Mouse (Mus musculus): ENCODE data around the gene Nup62. TPM values are rescaled to one million over a fixed set of nuclear protein-coding genes. Genes with fewer than 3 reads are reported as not detected.
"Not testable (repeated sequence)": the region's sequence is repeated elsewhere in the genome, so short reads cannot be mapped to it uniquely, and the experiment has no call there.

Nup62 gene
- polyA plus RNA-seq, 1 experiment from 2014 or later = 33.4 TPM

DNA sequence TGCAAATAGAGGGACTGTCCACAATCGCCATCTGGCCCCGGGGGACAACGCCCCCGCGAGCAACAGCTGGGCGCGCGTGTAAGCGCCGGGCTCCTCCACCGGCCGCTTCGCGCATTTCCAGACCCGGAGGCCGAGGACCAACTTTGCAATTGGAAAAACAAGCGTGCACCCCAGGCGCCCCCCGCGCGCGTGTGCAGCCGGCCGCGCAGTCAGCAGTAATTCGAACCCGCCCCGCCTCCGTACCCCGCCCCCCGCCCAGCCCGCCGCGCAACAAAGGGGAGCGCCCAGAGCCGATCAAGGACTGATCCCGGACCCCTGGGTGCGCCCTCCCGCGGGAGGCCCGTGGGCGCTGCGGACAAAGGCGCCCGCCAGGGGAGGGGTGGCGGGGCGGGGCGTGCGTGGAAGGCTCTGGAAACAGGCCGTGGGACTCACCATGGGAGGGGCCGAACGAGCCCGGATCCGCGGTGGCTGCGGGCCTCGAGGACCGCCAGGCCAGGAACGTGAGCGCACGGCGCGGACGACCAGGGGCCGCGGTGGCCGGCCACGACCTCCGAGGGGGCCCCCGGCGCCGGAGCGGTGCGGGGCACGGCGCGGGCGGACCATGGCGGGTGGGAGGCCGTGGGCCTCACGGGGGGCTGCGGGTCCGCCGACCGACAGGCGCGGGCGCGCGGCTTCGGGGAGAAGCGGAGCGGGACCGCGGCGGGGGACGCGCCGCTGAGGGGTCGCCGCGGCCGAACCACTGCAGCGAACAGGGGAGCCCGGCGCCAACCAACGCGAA, 53.2 kb downstream of the Nup62 start:
- Histone ChIP-seq H3K27ac (replicated peaks) (peak overlapping the region; percentile 100), H3K4me2 (replicated peaks; ENCODE audit: low read depth) (peak overlapping the region; percentile 75), H3K36me3 (ENCODE audit: control insufficient read depth, insufficient read depth, low read length) (peaks cover 6% of the 10 kb centered on the region), H3K9ac (ENCODE audit: low read length) (peak overlapping the region; percentile 99), H3K4me1 (replicated peaks; ENCODE audit: control insufficient read depth, insufficient read depth) (peaks cover 23% of the 10 kb centered on the region), H3K9me3 (ENCODE audit: control insufficient read depth, low read length) (no peaks in the 10 kb centered on the region), H3K4me3 (ENCODE audit: low read depth, low read length) (peak overlapping the region; percentile 98), H3K27me3 (ENCODE audit: control insufficient read depth, insufficient read depth, low read length) (no peaks in the 10 kb centered on the region)
- ATAC-seq (ENCODE audit: low FRiP score, low TSS enrichment) (peak; percentile 17), DNase-seq (ENCODE audit: low spot score) (peak; percentile 88)
- TF ChIP-seq CTCF (IDR thresholded peaks at IDR 0.05; ENCODE audit: low read depth) (peak; percentile 38; the same call in 1 of the 2 replicates), EP300 (optimal IDR thresholded peaks at IDR 0.05) (no peak)
- under 1% methylated on average over 89 of the region's 108 CpGs for WGBS

DNA sequence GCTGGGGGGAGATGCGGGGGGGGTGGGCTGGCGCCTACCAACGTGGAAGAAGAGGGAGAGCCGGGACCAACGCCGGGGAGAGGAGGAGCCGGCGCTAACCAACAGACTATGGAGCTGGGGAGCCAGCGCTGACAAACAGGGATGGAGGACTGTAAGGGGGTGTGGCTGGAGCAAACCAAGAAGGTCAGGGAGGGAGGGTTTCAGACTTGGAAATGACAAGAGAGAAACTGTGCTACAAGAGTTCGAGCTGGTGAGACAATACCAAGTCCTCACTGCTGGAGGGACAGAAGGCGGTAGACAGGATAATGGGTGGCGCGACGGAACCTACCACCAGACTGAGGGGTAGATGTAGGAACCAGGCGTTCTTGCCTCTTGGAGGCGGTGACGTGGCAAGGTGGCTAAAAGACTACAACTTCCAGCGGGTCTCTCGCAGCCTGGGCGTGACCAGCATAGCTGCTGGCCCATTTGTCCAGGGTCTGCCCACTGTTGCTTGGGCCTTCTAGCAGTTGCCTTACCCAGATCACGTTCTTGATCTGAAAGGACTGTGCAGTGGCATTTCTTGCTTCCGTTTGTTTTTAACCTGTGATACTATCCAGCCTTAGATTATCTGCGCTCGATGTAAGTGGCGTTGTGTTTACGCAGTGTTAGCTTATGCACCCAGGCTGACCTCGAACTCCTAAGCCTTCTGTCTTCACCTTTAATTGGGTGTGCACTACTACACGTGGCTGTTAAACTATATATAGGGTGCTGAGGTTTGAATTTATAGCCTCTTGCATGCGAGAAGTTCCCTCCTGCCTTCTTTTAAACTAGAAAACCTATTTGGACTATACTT, 54.0 kb downstream of the Nup62 start, which contains the start of gene Ptov1:
TSS of gene Ptov1 (minus strand) at position 92 of the 832 bp plus-strand sequence.
- Histone ChIP-seq H3K27me3 (ENCODE audit: control insufficient read depth, insufficient read depth, low read length) (no peaks in the 10 kb centered on the region), H3K4me1 (replicated peaks; ENCODE audit: control insufficient read depth, insufficient read depth) (peaks cover 23% of the 10 kb centered on the region), H3K27ac (replicated peaks) (peak within 1 kb of the TSS; percentile 100), H3K9me3 (ENCODE audit: control insufficient read depth, low read length) (no peaks in the 10 kb centered on the region), H3K36me3 (ENCODE audit: control insufficient read depth, insufficient read depth, low read length) (no peaks in the 10 kb centered on the region; the same call in 1 of the 2 replicates), H3K4me2 (replicated peaks; ENCODE audit: low read depth) (peak within 1 kb of the TSS; percentile 75), H3K9ac (ENCODE audit: low read length) (peak within 1 kb of the TSS; percentile 99), H3K4me3 (ENCODE audit: low read depth, low read length) (peak within 1 kb of the TSS; percentile 98)
- DNase-seq (ENCODE audit: low spot score) (peak; percentile 95), ATAC-seq (ENCODE audit: low FRiP score, low TSS enrichment) (peak; percentile 91)
- peak; percentile 1; the same call in 1 of the 2 replicates for TF ChIP-seq CTCF (IDR thresholded peaks at IDR 0.05; ENCODE audit: low read depth)
- TF ChIP-seq EP300 (optimal IDR thresholded peaks at IDR 0.05) = peak; percentile 81
- WGBS = 2% methylated on average over 29 of the region's 29 CpGs

DNA sequence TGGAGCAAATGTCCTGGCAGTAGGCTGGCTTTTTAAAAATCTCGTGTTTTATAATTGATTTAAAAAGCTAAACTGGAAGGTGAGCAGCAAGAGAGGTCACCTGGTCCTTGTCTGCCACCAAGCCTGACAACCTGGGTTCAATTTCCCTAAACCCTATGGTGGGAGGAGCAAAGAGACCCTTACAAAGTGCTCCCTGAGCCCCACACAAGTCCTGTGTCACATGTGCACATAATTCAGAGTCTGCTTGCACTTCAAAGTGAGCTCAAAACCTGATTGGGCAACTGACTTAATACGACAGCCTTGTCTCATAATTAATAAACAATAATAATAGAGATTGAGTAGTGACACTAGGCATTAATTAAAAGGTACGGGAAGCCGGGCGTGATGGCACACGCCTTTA, 54.7 kb downstream of the Nup62 start:
- 70% methylated on average over 6 of the region's 6 CpGs for WGBS
- H3K4me1 ChIP-seq (replicated peaks; ENCODE audit: control insufficient read depth, insufficient read depth) = peaks cover 18% of the 10 kb centered on the region
- no peaks in the 10 kb centered on the region for H3K9me3 ChIP-seq (ENCODE audit: control insufficient read depth, low read length)
- H3K4me2 ChIP-seq (replicated peaks; ENCODE audit: low read depth) = peak overlapping the region; percentile 75
- peak overlapping the region; percentile 98; the same call in 1 of the 2 replicates for H3K4me3 ChIP-seq (ENCODE audit: low read depth, low read length)
- H3K36me3 ChIP-seq (ENCODE audit: control insufficient read depth, insufficient read depth, low read length) = no peaks in the 10 kb centered on the region
- H3K27me3 ChIP-seq (ENCODE audit: control insufficient read depth, insufficient read depth, low read length) = no peaks in the 10 kb centered on the region
- DNase-seq (ENCODE audit: low spot score) (no peak), ATAC-seq (ENCODE audit: low FRiP score, low TSS enrichment) (no peak)
- H3K27ac ChIP-seq (replicated peaks) = peak overlapping the region; percentile 100
- peak overlapping the region; percentile 99; the same call in 1 of the 2 replicates for H3K9ac ChIP-seq (ENCODE audit: low read length)
- TF ChIP-seq CTCF (IDR thresholded peaks at IDR 0.05; ENCODE audit: low read depth) (no peak), EP300 (optimal IDR thresholded peaks at IDR 0.05) (no peak)

DNA sequence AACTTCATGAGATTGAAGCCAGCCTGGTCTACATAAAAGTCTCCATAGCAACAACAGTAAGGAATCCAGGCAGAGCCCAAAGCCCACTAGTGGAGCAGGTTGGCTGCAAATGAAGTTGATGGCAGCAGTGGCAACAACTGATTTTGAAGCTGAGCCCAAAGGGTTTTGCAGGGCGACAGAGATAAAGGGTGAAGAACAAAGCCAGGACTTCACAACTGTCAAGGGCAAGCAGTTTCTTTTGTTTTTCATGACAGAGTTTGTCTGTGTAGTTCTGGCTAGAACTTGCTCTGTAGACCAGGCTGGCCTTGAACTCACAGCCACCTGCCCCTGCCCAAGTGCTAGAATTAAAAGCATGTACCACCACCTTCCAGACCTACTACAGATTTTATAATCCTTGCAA, 55.3 kb downstream of the Nup62 start:
- no peak for DNase-seq (ENCODE audit: low spot score)
- no peak for ATAC-seq (ENCODE audit: low FRiP score, low TSS enrichment)
- Histone ChIP-seq H3K36me3 (ENCODE audit: control insufficient read depth, insufficient read depth, low read length) (no peaks in the 10 kb centered on the region), H3K27me3 (ENCODE audit: control insufficient read depth, insufficient read depth, low read length) (no peaks in the 10 kb centered on the region), H3K4me3 (ENCODE audit: low read depth, low read length) (no peak overlapping the region), H3K4me2 (replicated peaks; ENCODE audit: low read depth) (no peak overlapping the region), H3K27ac (replicated peaks) (no peak overlapping the region), H3K4me1 (replicated peaks; ENCODE audit: control insufficient read depth, insufficient read depth) (peaks cover 13% of the 10 kb centered on the region), H3K9ac (ENCODE audit: low read length) (no peak overlapping the region), H3K9me3 (ENCODE audit: control insufficient read depth, low read length) (no peaks in the 10 kb centered on the region)
- WGBS = 86% methylated on average over 1 of the region's 1 CpGs
- no peak for TF ChIP-seq EP300 (optimal IDR thresholded peaks at IDR 0.05)
- TF ChIP-seq CTCF (IDR thresholded peaks at IDR 0.05; ENCODE audit: low read depth) = no peak

DNA sequence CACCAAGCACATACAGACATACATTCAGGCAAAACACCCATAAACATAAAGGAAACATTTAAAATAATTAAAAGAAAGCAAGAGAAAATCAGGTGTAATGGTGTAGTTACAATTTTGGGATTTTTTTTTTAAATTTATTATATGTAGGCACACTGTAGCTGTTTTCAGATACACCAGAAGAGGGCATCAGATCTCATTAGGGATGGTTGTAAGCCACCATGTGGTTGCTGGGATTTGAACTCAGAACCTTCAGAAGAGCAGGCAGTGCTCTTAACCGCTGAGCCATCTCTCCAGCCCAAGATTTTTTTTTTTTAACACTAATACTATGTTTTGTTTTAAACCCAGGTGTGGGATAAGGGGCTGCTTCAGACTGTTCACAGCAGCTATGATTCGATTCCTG, 55.9 kb downstream of the Nup62 start:
- not testable (repeated sequence) for H3K9ac ChIP-seq (ENCODE audit: low read length); H3K4me3 ChIP-seq (ENCODE audit: low read depth, low read length); DNase-seq (ENCODE audit: low spot score); H3K27me3 ChIP-seq (ENCODE audit: control insufficient read depth, insufficient read depth, low read length); H3K9me3 ChIP-seq (ENCODE audit: control insufficient read depth, low read length); H3K27ac ChIP-seq (replicated peaks); H3K36me3 ChIP-seq (ENCODE audit: control insufficient read depth, insufficient read depth, low read length); ATAC-seq (ENCODE audit: low FRiP score, low TSS enrichment); H3K4me2 ChIP-seq (replicated peaks; ENCODE audit: low read depth)
- TF ChIP-seq CTCF (IDR thresholded peaks at IDR 0.05; ENCODE audit: low read depth) = peak; percentile 45
- H3K4me1 ChIP-seq (replicated peaks; ENCODE audit: control insufficient read depth, insufficient read depth) = peaks cover 11% of the 10 kb centered on the region
- WGBS = 85% methylated on average over 2 of the region's 2 CpGs
